Mouse (Mus musculus): Measurements from ENCODE around the gene Tas2r135. TPM values are rescaled to one million over a fixed set of nuclear protein-coding genes. Genes with fewer than 3 reads are reported as not detected.

Tas2r135 gene
- polyA plus RNA-seq (2012; rRNA removed), result not detected in 2 replicates

DNA sequence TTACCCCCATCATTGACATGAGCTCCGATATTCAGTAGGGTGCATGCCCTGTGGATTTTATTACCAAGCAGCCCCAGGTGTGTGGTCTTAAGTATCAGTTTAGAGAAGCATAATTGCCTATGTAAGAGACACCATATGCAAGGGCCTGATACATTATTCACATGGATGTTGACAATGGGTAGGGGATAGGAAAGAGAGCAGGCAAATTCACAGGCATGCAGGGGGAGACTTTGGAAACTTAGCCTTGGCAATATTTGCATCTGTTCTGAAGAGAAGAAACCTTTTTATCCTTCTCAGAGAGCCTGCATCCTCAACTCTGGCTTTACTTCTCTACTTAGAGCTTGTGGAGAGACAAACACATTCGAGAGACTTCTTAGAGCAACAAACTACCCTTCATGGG lies at the start of gene Tas2r135:
TSS of gene Tas2r135 (plus strand) at position 301 of the 400 bp plus-strand sequence.
- Histone ChIP-seq H3K4me3 (ENCODE audit: control insufficient read depth, low read depth, low read length) (no peak within 1 kb of the TSS), H3K27me3 (ENCODE audit: control insufficient read depth, insufficient read depth, low read length) (no peaks in the 10 kb centered on the region), H3K27ac (ENCODE audit: control insufficient read depth, insufficient read depth, low read depth, low read length) (no peak within 1 kb of the TSS), H3K36me3 (ENCODE audit: control insufficient read depth, insufficient read depth, low read length) (no peaks in the 10 kb centered on the region), H3K4me1 (ENCODE audit: control insufficient read depth, insufficient read depth, low read length) (no peaks in the 10 kb centered on the region)
- TF ChIP-seq POLR2A (IDR thresholded peaks at IDR 0.05; ENCODE audit: control insufficient read depth, low read depth, low read length) (no peak), CTCF (IDR thresholded peaks at IDR 0.05; ENCODE audit: control insufficient read depth, insufficient read depth, insufficient replicate concordance, low read depth, low read length) (no peak)

DNA sequence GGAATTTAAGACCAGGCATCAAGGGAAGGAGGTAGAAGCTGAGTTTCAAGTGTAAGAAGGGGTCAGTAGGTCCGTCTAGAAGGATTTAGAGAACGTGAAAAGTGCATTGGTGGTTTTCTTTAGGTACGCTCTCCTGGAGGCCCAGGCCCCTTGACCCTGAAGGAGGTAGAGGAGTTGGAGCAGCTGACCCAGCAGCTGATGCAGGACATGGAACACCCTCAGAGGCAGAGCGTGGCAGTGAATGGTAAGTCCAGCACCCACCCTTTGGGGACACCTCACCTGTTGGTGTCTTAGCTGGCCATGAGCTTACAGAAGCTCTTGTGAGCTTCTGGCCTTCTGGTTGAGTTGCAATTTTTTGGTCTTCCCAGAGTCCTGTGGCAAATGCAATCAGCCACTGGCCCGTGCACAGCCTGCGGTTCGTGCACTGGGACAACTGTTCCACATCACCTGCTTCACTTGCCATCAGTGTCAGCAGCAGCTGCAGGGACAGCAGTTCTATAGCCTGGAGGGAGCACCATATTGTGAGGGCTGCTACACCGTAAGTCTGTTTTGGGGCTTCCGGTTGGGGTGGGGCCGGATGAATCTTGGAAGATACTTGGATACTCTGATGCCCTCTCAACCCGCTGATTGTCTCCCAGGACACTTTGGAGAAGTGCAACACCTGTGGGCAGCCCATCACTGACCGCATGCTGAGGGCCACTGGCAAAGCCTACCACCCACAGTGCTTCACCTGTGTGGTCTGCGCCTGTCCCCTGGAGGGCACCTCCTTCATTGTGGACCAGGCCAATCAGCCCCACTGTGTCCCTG lies 49.2 kb upstream of the Tas2r135 start:
- Histone ChIP-seq H3K27me3 (ENCODE audit: control insufficient read depth, insufficient read depth, low read length) (no peaks in the 10 kb centered on the region), H3K4me1 (ENCODE audit: control insufficient read depth, insufficient read depth, low read length) (peaks cover 6% of the 10 kb centered on the region), H3K4me3 (ENCODE audit: control insufficient read depth, low read depth, low read length) (no peak overlapping the region), H3K27ac (ENCODE audit: control insufficient read depth, insufficient read depth, low read depth, low read length) (no peak overlapping the region), H3K36me3 (ENCODE audit: control insufficient read depth, insufficient read depth, low read length) (no peaks in the 10 kb centered on the region)
- TF ChIP-seq POLR2A (IDR thresholded peaks at IDR 0.05; ENCODE audit: control insufficient read depth, low read depth, low read length) (no peak), CTCF (IDR thresholded peaks at IDR 0.05; ENCODE audit: control insufficient read depth, insufficient read depth, insufficient replicate concordance, low read depth, low read length) (no peak)

DNA sequence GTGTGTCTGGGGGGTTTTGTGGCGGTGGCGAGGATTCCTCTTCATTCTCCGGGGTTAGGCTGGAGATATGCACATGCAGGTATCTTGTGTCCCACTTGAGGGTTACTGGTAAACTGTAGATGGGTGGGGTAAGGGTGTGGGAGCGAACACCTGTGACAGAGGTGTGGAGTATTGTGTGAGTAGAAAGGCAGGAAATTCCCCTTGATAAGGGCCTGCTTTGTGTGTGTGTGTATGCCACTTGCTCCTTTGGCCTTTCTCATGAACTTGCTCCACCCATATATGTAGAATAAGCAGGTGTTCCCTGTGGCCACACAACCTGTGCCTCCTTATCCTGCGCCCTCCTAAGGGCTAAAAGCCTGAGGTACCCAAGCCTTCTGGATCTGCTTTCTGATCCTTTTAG lies 48.3 kb upstream of the Tas2r135 start:
- H3K4me1 ChIP-seq (ENCODE audit: control insufficient read depth, insufficient read depth, low read length), result peaks cover 6% of the 10 kb centered on the region
- H3K27ac ChIP-seq (ENCODE audit: control insufficient read depth, insufficient read depth, low read depth, low read length), result no peak overlapping the region
- H3K36me3 ChIP-seq (ENCODE audit: control insufficient read depth, insufficient read depth, low read length), result no peaks in the 10 kb centered on the region
- H3K4me3 ChIP-seq (ENCODE audit: control insufficient read depth, low read depth, low read length), result no peak overlapping the region
- TF ChIP-seq POLR2A (IDR thresholded peaks at IDR 0.05; ENCODE audit: control insufficient read depth, low read depth, low read length) (no peak), CTCF (IDR thresholded peaks at IDR 0.05; ENCODE audit: control insufficient read depth, insufficient read depth, insufficient replicate concordance, low read depth, low read length) (no peak)
- H3K27me3 ChIP-seq (ENCODE audit: control insufficient read depth, insufficient read depth, low read length), result no peaks in the 10 kb centered on the region

DNA sequence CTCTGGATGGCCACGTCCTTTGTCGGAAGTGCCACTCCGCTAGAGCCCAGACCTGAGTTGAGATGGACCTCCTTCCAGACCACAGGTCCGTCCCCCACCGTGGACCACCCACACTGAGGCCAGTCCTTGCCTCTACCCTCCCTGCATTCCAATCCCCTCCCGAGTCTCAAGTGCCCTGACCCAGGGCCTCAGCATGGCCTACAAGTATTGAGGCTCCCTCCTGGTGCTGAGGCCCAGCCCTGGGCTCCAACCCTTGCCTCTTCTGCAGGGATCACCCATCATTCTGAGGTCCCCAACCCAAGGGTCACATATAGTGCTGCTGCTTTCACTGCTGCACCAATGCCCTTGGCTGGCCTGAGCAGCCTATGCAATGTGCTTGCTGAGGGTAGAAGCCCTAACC lies 47.3 kb upstream of the Tas2r135 start:
- Histone ChIP-seq H3K36me3 (ENCODE audit: control insufficient read depth, insufficient read depth, low read length) (no peaks in the 10 kb centered on the region), H3K4me3 (ENCODE audit: control insufficient read depth, low read depth, low read length) (no peak overlapping the region), H3K4me1 (ENCODE audit: control insufficient read depth, insufficient read depth, low read length) (peaks cover 8% of the 10 kb centered on the region), H3K27ac (ENCODE audit: control insufficient read depth, insufficient read depth, low read depth, low read length) (peak overlapping the region; percentile 59), H3K27me3 (ENCODE audit: control insufficient read depth, insufficient read depth, low read length) (no peaks in the 10 kb centered on the region)
- TF ChIP-seq POLR2A (IDR thresholded peaks at IDR 0.05; ENCODE audit: control insufficient read depth, low read depth, low read length) (no peak), CTCF (IDR thresholded peaks at IDR 0.05; ENCODE audit: control insufficient read depth, insufficient read depth, insufficient replicate concordance, low read depth, low read length) (no peak)

DNA sequence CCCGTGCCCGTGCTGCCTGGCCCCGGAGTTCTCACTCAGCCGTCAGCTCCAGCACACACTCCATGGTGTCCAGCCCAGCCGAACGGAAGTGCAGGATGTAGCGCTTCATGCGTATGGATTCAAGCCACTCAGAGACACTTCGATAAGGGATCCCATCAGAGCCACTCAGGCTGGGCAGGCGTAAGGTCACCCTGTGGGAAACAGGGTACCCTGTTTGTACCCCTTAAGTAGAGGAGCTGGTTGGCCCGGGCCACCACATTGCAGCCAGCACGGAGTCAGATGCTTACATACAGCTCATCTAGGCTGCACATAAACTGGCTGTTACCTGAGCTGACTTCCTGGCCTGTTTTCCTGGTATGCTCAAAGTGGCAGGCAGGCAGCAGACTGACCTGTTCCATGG lies 46.3 kb upstream of the Tas2r135 start:
- Histone ChIP-seq H3K4me1 (ENCODE audit: control insufficient read depth, insufficient read depth, low read length) (peaks cover 8% of the 10 kb centered on the region), H3K27me3 (ENCODE audit: control insufficient read depth, insufficient read depth, low read length) (no peaks in the 10 kb centered on the region), H3K4me3 (ENCODE audit: control insufficient read depth, low read depth, low read length) (no peak overlapping the region), H3K27ac (ENCODE audit: control insufficient read depth, insufficient read depth, low read depth, low read length) (peak overlapping the region; percentile 83), H3K36me3 (ENCODE audit: control insufficient read depth, insufficient read depth, low read length) (no peaks in the 10 kb centered on the region)
- TF ChIP-seq CTCF (IDR thresholded peaks at IDR 0.05; ENCODE audit: control insufficient read depth, insufficient read depth, insufficient replicate concordance, low read depth, low read length) (no peak), POLR2A (IDR thresholded peaks at IDR 0.05; ENCODE audit: control insufficient read depth, low read depth, low read length) (no peak)

DNA sequence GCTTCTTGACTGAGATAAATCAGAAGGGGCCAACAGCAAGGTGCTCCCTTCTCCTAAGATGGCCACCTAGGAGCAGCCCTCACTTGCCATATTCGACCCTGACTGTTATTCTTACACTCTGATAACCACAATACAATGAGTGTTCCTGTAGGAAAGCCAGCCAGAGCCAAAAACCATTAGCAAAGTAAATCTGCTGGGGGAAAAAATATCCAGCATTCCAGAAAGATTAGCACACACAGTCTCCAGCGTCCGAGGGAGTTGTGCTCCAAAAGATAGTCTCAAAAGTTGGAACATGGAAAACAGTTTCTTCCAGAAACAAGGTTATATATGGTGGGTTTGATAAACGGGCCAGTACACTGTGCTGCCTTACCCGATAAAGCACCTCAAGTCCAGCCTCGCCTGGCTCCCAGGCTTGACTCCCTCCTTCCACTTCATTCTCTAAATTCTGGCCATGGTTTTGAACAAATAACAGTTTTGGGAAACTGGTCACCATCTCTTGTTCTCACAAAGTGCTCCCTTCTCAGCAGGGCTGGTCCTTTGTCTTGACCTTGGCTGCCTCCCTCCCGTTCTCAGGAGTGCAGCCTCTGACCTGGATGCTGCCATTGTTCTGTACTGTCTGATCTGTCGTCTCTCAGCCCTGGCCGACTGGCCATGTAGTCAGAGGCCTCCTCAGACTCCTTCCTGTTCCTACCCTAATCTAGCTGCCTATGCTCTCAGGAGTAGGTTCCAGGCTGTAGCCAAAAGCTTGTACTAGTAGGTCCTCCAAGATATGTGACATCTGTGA lies 45.7 kb upstream of the Tas2r135 start:
- H3K27ac ChIP-seq (ENCODE audit: control insufficient read depth, insufficient read depth, low read depth, low read length), result peak overlapping the region; percentile 83
- no peaks in the 10 kb centered on the region for H3K36me3 ChIP-seq (ENCODE audit: control insufficient read depth, insufficient read depth, low read length)
- no peak overlapping the region for H3K4me3 ChIP-seq (ENCODE audit: control insufficient read depth, low read depth, low read length)
- no peaks in the 10 kb centered on the region for H3K27me3 ChIP-seq (ENCODE audit: control insufficient read depth, insufficient read depth, low read length)
- H3K4me1 ChIP-seq (ENCODE audit: control insufficient read depth, insufficient read depth, low read length), result peaks cover 8% of the 10 kb centered on the region
- TF ChIP-seq POLR2A (IDR thresholded peaks at IDR 0.05; ENCODE audit: control insufficient read depth, low read depth, low read length), result no peak
- no peak for TF ChIP-seq CTCF (IDR thresholded peaks at IDR 0.05; ENCODE audit: control insufficient read depth, insufficient read depth, insufficient replicate concordance, low read depth, low read length)

DNA sequence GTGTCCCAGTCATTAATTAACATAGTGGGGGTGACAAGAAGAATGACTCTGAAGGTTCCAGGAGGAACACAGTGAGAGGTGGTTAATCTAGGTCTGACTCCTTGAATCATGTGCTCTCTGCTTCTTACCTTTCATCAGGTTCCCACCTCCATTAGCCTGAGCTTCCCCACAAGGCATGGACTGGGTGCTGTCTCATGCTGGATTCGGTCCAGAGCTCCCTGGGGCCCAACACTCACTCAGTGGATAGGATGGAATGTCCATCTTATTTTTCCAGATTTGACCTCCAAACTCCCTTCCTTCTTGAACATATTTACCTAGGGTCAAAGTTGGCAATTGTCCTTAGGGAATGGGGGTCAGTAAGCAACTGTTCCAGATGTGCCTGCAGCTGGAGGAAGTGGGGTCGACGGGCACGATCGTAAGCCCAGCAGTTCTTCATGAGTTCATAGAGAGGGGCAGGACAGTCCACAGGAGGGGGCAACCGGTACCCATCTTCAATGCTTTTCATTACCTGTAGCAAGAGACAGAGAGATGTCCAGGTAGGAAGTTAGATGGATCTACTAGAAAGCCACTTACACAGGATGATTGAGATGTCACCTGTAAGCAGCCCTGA lies 44.9 kb upstream of the Tas2r135 start:
- Histone ChIP-seq H3K4me3 (ENCODE audit: control insufficient read depth, low read depth, low read length) (peak overlapping the region; percentile 68), H3K27me3 (ENCODE audit: control insufficient read depth, insufficient read depth, low read length) (no peaks in the 10 kb centered on the region), H3K4me1 (ENCODE audit: control insufficient read depth, insufficient read depth, low read length) (peaks cover 8% of the 10 kb centered on the region), H3K36me3 (ENCODE audit: control insufficient read depth, insufficient read depth, low read length) (no peaks in the 10 kb centered on the region), H3K27ac (ENCODE audit: control insufficient read depth, insufficient read depth, low read depth, low read length) (peak overlapping the region; percentile 65)
- TF ChIP-seq CTCF (IDR thresholded peaks at IDR 0.05; ENCODE audit: control insufficient read depth, insufficient read depth, insufficient replicate concordance, low read depth, low read length), result no peak
- no peak for TF ChIP-seq POLR2A (IDR thresholded peaks at IDR 0.05; ENCODE audit: control insufficient read depth, low read depth, low read length)
